Mouse (Mus musculus) natural killer cell, adult 2 months (primary cell): Measurements from ENCODE around the gene Fscn1.

ENCODE experiments used
- DNase-seq, 2 experiments: peaks; one replicate each; pipeline ENCODE4 v3.0.0; 2022; ENCODE audit warnings: low spot score in 2 of 2

Fscn1 gene

GRCm38 (mm10) chr5:142935642-142936335, 24.4 kb upstream of the Fscn1 start:
- DNase-seq, result peak; percentile 60 to 66

- peak; percentile 65 to 80 for DNase-seq
Observed at GRCm38 (mm10) chr5:142936336-142936719, 23.8 kb upstream of the Fscn1 start.

DNA sequence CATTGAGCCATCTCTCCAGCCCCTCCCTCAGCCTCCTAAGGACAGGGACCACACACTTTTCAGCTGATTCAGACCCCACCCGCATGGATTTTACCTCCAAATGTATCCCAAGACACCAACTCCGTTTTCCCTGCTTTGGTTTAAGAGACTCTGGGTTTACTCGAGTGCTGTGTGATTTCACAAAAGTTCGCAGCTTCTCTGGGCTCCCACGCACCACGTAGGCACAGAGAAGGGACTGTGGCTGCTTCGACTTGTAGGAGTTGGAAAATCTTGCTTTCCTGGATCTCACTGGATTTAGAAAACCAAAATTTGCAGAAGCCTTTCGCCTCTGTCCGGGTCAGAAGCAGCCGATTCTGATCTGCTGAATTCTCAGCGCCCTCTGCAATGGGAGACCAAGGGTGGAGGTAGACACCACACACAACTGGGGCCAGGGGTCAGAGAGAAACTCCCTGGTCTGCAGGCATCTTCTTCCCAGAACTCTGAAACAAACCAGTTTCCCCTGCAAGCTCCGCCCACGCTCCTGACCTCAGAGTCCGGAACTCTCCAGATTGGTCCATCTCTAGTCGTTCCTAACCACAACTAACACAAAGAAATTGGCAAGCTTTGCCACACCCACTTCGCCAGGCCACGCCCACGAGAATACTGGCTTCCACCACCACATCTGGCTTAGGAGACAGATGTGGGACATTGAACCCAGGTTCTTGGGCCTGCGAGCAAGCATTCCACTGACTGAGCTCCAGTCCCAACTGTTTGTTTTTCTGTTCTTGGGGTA, 22.0 kb upstream of the Fscn1 start:
- DNase-seq, result no peak

GRCm38 (mm10) chr5:142940393-142940792, 19.8 kb upstream of the Fscn1 start:
- no peak for DNase-seq

DNA sequence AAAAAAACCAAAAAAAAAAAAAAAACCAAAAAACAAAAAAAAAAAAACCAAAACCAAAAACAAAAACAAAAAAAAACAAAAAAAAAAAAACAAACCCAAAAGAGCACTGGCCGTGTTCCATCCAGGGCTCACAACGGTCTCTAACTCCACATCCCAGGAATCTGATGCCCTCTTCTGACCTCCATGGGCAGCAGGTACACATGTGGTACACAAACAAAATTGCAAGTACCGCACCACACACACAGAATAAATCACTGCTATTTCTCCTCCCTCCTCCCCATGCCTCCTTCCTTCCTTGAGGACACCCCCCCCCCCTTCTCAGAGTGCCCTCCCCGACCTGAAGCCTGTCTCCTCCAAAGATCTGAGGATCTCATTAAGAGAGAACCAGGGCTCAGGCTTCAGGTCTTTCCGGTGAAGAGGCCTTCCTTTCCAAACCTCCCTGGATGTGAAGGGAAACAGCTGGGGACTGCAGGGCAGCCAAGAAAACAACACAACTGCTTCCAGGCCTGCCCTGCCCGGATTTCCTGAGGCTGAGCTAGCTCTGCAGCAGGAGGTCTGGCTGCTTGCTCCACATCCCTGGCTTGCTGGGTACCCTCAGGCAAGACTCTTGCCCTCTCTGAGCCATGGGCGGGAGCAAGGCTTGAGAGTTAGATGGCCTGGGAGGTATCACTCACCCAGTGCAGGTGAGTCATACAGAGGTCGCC, 15.0 kb upstream of the Fscn1 start:
- no peak for DNase-seq

DNA sequence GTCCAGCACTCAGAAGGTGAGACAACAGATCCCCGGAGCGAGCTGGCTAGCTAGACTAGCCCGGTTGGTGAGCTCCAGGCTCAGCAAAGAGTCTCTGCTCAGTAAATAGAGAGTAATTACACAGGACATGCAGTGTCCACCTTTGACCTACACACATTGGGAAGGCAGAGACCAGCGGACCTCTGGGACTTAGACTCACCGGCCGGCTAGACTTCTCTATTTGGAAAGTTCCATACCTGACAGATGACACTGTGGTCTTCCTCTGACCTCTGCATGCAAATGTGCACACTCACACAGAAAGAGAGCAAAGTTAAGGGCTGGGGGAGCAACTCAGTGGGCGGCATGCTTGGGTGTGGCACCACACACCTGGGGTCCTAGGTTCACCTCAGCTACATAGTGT, 12.7 kb upstream of the Fscn1 start:
- DNase-seq, result no peak

- DNase-seq, result no peak
Observed at GRCm38 (mm10) chr5:142949580-142949979, 10.6 kb upstream of the Fscn1 start.

DNA sequence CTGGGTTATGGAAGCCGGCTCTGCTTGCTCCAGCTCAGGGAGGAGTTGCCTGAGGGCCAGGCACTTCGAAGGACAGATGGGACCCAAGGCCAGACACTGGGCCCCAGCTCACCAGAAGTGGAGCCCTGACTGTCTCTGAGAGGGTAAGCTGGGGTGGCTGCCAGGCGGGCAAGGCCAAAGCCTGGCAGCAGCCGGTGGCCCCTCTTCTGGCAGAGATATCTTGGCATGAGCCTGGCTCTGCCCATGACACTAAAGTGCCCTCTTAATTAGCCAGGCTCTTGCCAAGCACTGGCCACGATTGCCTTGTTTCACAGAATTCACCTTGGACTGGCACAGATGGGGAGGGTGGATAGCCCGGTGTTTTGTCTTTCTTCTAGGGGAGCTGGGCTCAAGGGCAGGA, 9.7 kb upstream of the Fscn1 start:
- no peak for DNase-seq

GRCm38 (mm10) chr5:142953641-142954040, 6.5 kb upstream of the Fscn1 start:
- no peak for DNase-seq

GRCm38 (mm10) chr5:142956956-142957703, 3.0 kb upstream of the Fscn1 start:
- DNase-seq, result no peak

DNA sequence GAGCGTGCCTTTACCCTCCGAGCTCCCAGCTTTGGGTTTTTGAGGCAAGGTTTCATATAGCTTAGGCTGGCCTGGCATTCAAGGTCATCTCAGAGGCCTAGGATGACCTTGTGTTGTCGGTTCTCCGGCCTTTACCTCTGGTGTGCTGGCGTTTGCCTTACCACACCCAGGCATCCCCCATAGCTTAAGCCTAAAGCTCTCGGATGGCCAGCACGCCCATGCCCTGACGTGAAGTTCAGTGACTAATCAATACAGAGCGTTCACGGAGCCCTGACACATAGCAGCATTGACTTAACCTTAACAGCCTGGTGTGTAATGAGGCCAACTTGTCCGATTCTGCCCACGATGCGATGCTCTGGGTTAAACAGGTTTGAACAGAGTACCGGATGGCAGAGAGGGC, 1.7 kb upstream of the Fscn1 start:
- no peak for DNase-seq

- DNase-seq, result no peak
Observed at GRCm38 (mm10) chr5:142959156-142959555, 987 bp upstream of the Fscn1 start.

GRCm38 (mm10) chr5:142960775-142961271, 680 bp downstream of the Fscn1 start:
- DNase-seq, result peak in 1 of 2 experiments; percentile 11

DNA sequence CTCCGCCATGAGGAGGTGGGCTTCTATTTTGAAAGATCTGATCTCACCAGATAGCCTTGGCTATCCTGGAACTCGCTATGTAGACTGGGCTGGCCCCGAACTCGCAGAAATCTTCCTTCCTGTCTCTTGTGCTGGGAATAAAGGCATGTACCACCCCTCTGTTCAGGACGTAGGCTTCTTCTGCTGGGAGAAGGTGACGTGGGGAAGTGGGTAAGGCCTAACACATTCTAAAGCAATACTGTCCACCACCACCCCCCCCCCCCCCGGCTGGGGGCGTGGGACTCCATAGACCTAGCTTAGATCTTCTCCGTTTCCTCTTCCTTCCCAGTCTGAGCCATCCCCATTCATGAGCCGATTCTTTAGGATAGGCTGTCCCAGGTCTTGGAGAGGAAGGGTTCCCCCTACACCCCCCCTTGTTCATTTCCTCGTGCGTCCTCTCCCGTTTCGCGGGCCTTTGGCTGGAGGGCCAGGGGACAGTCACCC, 1.3 kb downstream of the Fscn1 start:
- DNase-seq, result no peak

GRCm38 (mm10) chr5:142961881-142962443, 1.8 kb downstream of the Fscn1 start:
- no peak for DNase-seq

DNA sequence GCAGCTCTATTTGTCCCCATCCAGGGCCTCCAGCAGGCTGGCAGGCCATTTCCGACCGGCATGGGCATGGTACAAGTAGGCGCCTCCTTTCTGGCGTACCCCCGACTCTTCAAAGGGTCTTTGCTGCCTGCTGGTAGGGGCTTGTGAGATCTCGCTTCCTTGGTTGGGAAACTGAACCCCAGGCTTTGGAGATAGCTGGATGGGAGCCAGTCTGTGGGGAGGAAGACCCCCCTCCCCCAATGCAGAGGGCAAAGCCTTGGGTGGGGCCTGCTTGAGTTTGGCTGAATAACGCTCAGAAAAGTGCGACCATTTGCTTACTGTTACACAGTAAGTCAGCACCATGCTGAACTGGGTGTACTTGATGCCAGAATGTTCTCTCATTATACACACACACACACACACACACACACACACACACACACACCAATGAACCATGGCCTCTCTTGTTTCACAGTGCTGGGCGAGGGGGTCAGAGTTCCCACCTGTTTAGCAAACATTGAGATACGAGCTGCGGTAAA, 2.4 kb downstream of the Fscn1 start:
- DNase-seq, result no peak

- no peak for DNase-seq
Observed at GRCm38 (mm10) chr5:142963003-142963704, 3.0 kb downstream of the Fscn1 start.

DNA sequence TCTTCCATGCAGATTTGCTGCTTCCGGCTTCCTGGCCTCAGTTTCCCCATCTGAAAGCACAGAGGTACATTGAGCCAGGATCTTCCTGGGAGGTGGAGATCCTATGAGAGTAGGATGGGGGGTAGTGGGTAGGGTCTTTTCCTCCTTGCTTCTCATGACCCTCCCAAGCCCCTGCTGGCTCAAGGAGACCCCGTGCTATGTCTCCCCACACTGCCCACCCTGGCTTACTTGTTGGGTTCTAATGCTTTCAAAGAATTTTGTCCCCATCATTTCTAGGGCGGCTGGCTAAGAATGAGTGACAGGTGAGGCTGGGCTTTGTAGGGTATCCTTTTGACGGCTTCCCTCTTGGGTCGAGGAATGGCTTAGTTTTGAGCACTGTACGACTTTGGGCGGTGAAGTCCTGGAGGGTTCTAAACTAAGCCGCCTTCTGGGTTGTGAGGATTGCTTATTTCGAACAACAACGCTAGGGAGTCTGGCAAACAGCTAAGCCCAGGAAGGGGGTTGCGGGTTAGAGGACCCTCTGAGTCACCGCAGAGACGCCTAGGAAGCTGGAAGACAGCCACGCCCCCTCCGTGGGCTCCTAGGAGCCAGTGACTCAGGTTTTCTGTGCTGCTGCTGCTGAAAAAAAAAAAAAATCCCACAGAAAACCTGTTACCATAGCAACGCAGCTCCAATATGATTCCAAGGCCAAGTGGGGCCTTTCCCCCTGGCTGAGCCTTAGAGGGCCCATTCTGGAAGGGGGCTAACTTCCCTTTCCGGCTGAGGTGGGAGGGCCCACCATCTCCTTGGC, 3.8 kb downstream of the Fscn1 start:
- DNase-seq, result no peak

DNA sequence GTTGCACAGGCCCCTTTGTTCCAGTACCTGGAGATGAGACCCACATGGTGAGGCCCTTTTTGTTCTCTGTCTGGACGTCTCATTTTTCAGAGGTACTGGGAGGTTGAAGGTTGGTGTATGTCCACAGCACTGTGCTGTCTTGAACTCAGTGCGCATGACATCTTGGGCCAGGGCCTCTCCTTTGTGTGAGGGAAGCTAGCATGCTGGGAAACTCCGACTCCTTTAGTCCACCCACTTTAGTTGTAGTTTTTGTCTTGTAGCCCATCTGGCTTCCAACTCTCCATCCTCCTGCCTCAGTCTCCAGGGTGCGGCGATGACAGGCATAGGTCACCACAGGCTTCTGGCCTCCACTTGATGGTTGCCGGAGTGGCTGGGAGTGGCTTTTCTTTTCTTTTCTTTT, 4.5 kb downstream of the Fscn1 start:
- no peak for DNase-seq

GRCm38 (mm10) chr5:142968411-142968810, 8.3 kb downstream of the Fscn1 start:
- no peak for DNase-seq
